Mouse (Mus musculus) brain, adult 2 months (tissue): Measurements from ENCODE around the gene Gm10428.
"Not testable (repeated sequence)": the region's sequence is repeated elsewhere in the genome, so short reads cannot be mapped to it uniquely, and the experiment has no call there.

Experiments
- DNase-seq: peaks from one replicate; pipeline ENCODE4 v3.0.0; 2011; ENCODE audit warnings: low read depth, low spot score

The Gm10428 gene

GRCm38 (mm10) chr11:62752780-62753179 is at the start of gene Gm10428:
TSS of gene Gm10428 (plus strand) at chr11:62753100.
- DNase-seq, result no peak

- DNase-seq, result no peak
These were observed 46.8 kb upstream of the Gm10428 start for GRCm38 (mm10) chr11:62706141-62706540.

GRCm38 (mm10) chr11:62708252-62708651 is 44.6 kb upstream of the Gm10428 start:
- no peak for DNase-seq

- DNase-seq, result no peak
These were observed 42.2 kb upstream of the Gm10428 start for GRCm38 (mm10) chr11:62710657-62711056.

GRCm38 (mm10) chr11:62728276-62728675 is 24.6 kb upstream of the Gm10428 start:
- no peak for DNase-seq

- peak; percentile 98 for DNase-seq
These were observed 21.4 kb upstream of the Gm10428 start, which contains the start of gene Zfp287 for GRCm38 (mm10) chr11:62731311-62732021. TSS of gene Zfp287 (minus strand) at chr11:62731905.

GRCm38 (mm10) chr11:62732022-62732387 is 20.9 kb upstream of the Gm10428 start:
- no peak for DNase-seq

- no peak for DNase-seq
These were observed 20.2 kb upstream of the Gm10428 start for GRCm38 (mm10) chr11:62732665-62733064.

- DNase-seq, result no peak
These were observed 11.7 kb upstream of the Gm10428 start for GRCm38 (mm10) chr11:62741186-62741585.

- DNase-seq, result no peak
These were observed 10.5 kb upstream of the Gm10428 start for GRCm38 (mm10) chr11:62742261-62742957.

- DNase-seq, result peak; percentile 87
These were observed 8.8 kb upstream of the Gm10428 start for GRCm38 (mm10) chr11:62744103-62744502.

- peak; percentile 91 for DNase-seq
These were observed 6.8 kb upstream of the Gm10428 start for GRCm38 (mm10) chr11:62746001-62746533.

- no peak for DNase-seq
These were observed 5.7 kb upstream of the Gm10428 start for GRCm38 (mm10) chr11:62747227-62747626.

- no peak for DNase-seq
These were observed 4.8 kb upstream of the Gm10428 start for GRCm38 (mm10) chr11:62748062-62748461.

- not testable (repeated sequence) for DNase-seq
These were observed 3.5 kb upstream of the Gm10428 start for GRCm38 (mm10) chr11:62749445-62749844.

GRCm38 (mm10) chr11:62752191-62752590 is 709 bp upstream of the Gm10428 start:
- DNase-seq, result no peak

- peak; percentile 99 for DNase-seq
These were observed 3.7 kb downstream of the Gm10428 start for GRCm38 (mm10) chr11:62756456-62757142.

- no peak for DNase-seq
These were observed 4.2 kb downstream of the Gm10428 start for GRCm38 (mm10) chr11:62757143-62757507.

- DNase-seq, result no peak
These were observed 5.0 kb downstream of the Gm10428 start for GRCm38 (mm10) chr11:62757906-62758305.

- DNase-seq, result no peak
These were observed 5.6 kb downstream of the Gm10428 start for GRCm38 (mm10) chr11:62758491-62758890.

- no peak for DNase-seq
These were observed 8.0 kb downstream of the Gm10428 start for GRCm38 (mm10) chr11:62760755-62761457.

- DNase-seq, result peak; percentile 77
These were observed 23.6 kb downstream of the Gm10428 start for GRCm38 (mm10) chr11:62776510-62776909.
